ENCODE assay signal across 8 mouse cellular contexts in genomic region chr3:103172615-103173014, GRCm38 (mm10). TPM values are rescaled to one million over a fixed set of nuclear protein-coding genes. Genes with fewer than 3 reads are reported as not detected.
DNase-seq lines count a peak whose midpoint lies in the region; ATAC-seq and TF ChIP-seq lines count a peak whose summit lies in the region.

No protein-coding gene starts in this region.

- peaks cover 7% of the 10 kb centered on the region for H3K4me1 ChIP-seq in heart, postnatal 0 days (ENCODE audit: control insufficient read depth, insufficient read depth)
- H3K4me1 ChIP-seq in bone marrow macrophage, adult 2 months (ENCODE audit: control insufficient read depth, insufficient read depth, low read length), result peaks cover 9% of the 10 kb centered on the region
- peaks cover 15% of the 10 kb centered on the region for H3K4me1 ChIP-seq in midbrain, embryonic 16.5 days (ENCODE audit: control insufficient read depth, insufficient read depth, low read length)

- TF ChIP-seq POLR2A in bone marrow macrophage, adult 2 months (IDR thresholded peaks at IDR 0.05; ENCODE audit: borderline replicate concordance, low read depth, low read length), result no peak

- H3K9ac ChIP-seq in heart, postnatal 0 days (replicated peaks; ENCODE audit: low read depth, low read length), result peak overlapping the region; percentile 84; the same call in 1 of the 2 replicates
- H3K9ac ChIP-seq in midbrain, embryonic 16.5 days (ENCODE audit: low read depth, low read length), result peak overlapping the region; percentile 79

- no peaks in the 10 kb centered on the region for H3K9me3 ChIP-seq in heart, postnatal 0 days (replicated peaks; ENCODE audit: control insufficient read depth, low read length)
- no peaks in the 10 kb centered on the region for H3K9me3 ChIP-seq in midbrain, embryonic 16.5 days (replicated peaks; ENCODE audit: control insufficient read depth, low read length, poor library complexity, severe bottlenecking)

- peaks cover 36% of the 10 kb centered on the region for H3K36me3 ChIP-seq in heart, postnatal 0 days (replicated peaks; ENCODE audit: control insufficient read depth, insufficient read depth, low read length)
- H3K36me3 ChIP-seq in midbrain, embryonic 16.5 days (ENCODE audit: control insufficient read depth, insufficient read depth, low read length), result peaks cover 17% of the 10 kb centered on the region

- peak overlapping the region; percentile 69 for H3K4me2 ChIP-seq in heart, postnatal 0 days (ENCODE audit: low read depth, low read length)
- peak overlapping the region; percentile 96 for H3K4me2 ChIP-seq in midbrain, embryonic 16.5 days (ENCODE audit: low read length)

- no peak overlapping the region for H3K27ac ChIP-seq in heart, postnatal 0 days (ENCODE audit: low read depth)
- peak overlapping the region; percentile 53 for H3K27ac ChIP-seq in bone marrow macrophage, adult 2 months (ENCODE audit: insufficient read depth, low read depth, low read length)
- no peak overlapping the region; the same call in 1 of the 2 replicates for H3K27ac ChIP-seq in midbrain, embryonic 16.5 days (ENCODE audit: low read length)

- peak overlapping the region; percentile 83 for H3K4me3 ChIP-seq in heart, postnatal 0 days (ENCODE audit: low read depth, low read length)
- peak overlapping the region; percentile 81 for H3K4me3 ChIP-seq in bone marrow macrophage, adult 2 months (ENCODE audit: insufficient read depth, low read length)
- H3K4me3 ChIP-seq in midbrain, embryonic 16.5 days (ENCODE audit: low read depth, low read length), result peak overlapping the region; percentile 86

- no peaks in the 10 kb centered on the region for H3K27me3 ChIP-seq in heart, postnatal 0 days (ENCODE audit: control insufficient read depth, insufficient read depth, low read length)
- no peaks in the 10 kb centered on the region for H3K27me3 ChIP-seq in midbrain, embryonic 16.5 days (ENCODE audit: control insufficient read depth, insufficient read depth, low read depth, low read length)

- no peak for TF ChIP-seq EP300 in heart, postnatal 0 days (IDR thresholded peaks at IDR 0.05; ENCODE audit: low read depth)

- 43% methylated on average over 5 of the region's 5 CpGs for WGBS in heart, postnatal 0 days
- 52% methylated on average over 5 of the region's 5 CpGs for WGBS in midbrain, embryonic 16.5 days

- no peak for ATAC-seq in heart, postnatal 0 days (ENCODE audit: insufficient read depth, low read depth)
- ATAC-seq in midbrain, embryonic 16.5 days, result no peak

- DNase-seq in heart, postnatal 0 days (ENCODE audit: low spot score), result no peak
- no peak for DNase-seq in heart, adult 18-20 months
- DNase-seq in induced T-regulatory cell, adult 2 months (ENCODE audit: low read depth), result peak; percentile 49
- DNase-seq in cerebellum, postnatal 36 days, result no peak
- DNase-seq in spleen, postnatal 10 days (ENCODE audit: low spot score in 2 of 2), result no peak
- no peak for DNase-seq in cerebellum, postnatal 10 days

- no peak for TF ChIP-seq CTCF in heart, postnatal 0 days (IDR thresholded peaks at IDR 0.05; ENCODE audit: low read depth)
- no peak for TF ChIP-seq CTCF in bone marrow macrophage, adult 2 months (IDR thresholded peaks at IDR 0.05; ENCODE audit: low read depth, low read length)

RNA-seq across cellular contexts. Expression of gene Bcas2, which starts 1.2 kb away (rescaled TPM):
- total RNA-seq in heart, postnatal 0 days (2014; rRNA removed; ENCODE audit: low replicate concordance), result 32.0 and 33.0 TPM in 2 replicates
- polyA plus RNA-seq in heart, postnatal 0 days (2015; fragmentation: Nextera tagmentation; extraction: Ambion mirVana), result 96.8 and 102 TPM in 2 replicates
- total RNA-seq in heart, adult 18-20 months (2021), result 10 to 100 TPM; 48.8 to 51.3 TPM
- polyA plus RNA-seq in bone marrow macrophage, adult 2 months (2012; ENCODE audit: insufficient read depth, insufficient read length, missing spikeins), result 68.5 and 75.7 TPM in 2 replicates
- 243 and 253 TPM in 2 replicates for polyA plus RNA-seq in midbrain, embryonic 16.5 days (2015; fragmentation: Nextera tagmentation; extraction: Ambion mirVana)
